Mouse (Mus musculus) heart, postnatal 0 days (tissue): ENCODE data around the gene Zfp764.

Experiments used
- CTCF ChIP-seq: IDR thresholded peaks from 2 replicates; pipeline ENCODE4 v1.5.1; 2016; ENCODE audit warnings: antibody characterized with exemption, control low read depth, low read depth
- EP300 ChIP-seq: IDR thresholded peaks from 2 replicates; pipeline ENCODE4 v1.6.1; 2016; ENCODE audit warnings: antibody characterized with exemption, low read depth

- TF ChIP-seq CTCF (no peak), EP300 (no peak)
These were observed 48.8 kb downstream of the Zfp764 start for GRCm38 (mm10) chr7:127357871-127358270.
